Mouse (Mus musculus) heart, adult 2 months (tissue): ENCODE measurements at regions not wholly inside any gene's neighbourhood (a gene's known extent, or its start where the extent isn't known, plus 50 kb on each side); places are given as distances from the start of the nearest gene placed in this dataset.

Source experiments
- DNase-seq, 2 experiments: peaks; one replicate each; pipeline ENCODE4 v3.0.0; 2021
- H3K27ac ChIP-seq: fragments of 200-600 bp; 2 replicates; pipeline ENCODE4 v1.8.1; 2022
- H3K27me3 ChIP-seq: fragments of 200-500 bp; 2 replicates; pipeline ENCODE4 v1.6.1; 2012; ENCODE audit warnings: mild to moderate bottlenecking, low read length, inconsistent platforms, mixed read lengths; ENCODE audit not compliant: control insufficient read depth, insufficient read depth
- H3K36me3 ChIP-seq: fragments of 200-500 bp; 2 replicates; pipeline ENCODE4 v1.6.1; 2012; ENCODE audit warnings: low read length, inconsistent platforms; ENCODE audit not compliant: control insufficient read depth, insufficient read depth
- H3K4me1 ChIP-seq: fragments of 200-500 bp; 2 replicates; pipeline ENCODE4 v1.6.1; 2011; ENCODE audit warnings: low read length; ENCODE audit not compliant: control insufficient read depth, insufficient read depth
- H3K4me3 ChIP-seq: fragments of 200-600 bp; 2 replicates; pipeline ENCODE4 v1.8.1; 2022
- H3K79me2 ChIP-seq: fragments of 200-500 bp; replicated peaks from 2 replicates; pipeline ENCODE4 v1.6.1; 2012; ENCODE audit warnings: mild to moderate bottlenecking, inconsistent platforms, low read length, moderate library complexity, mixed read lengths; ENCODE audit not compliant: control insufficient read depth, insufficient read depth
- H3K9ac ChIP-seq: fragments of 200-500 bp; 2 replicates; pipeline ENCODE4 v1.6.1; 2012; ENCODE audit warnings: low read depth, mild to moderate bottlenecking, control low read depth, inconsistent platforms, low read length, mixed read lengths
- CTCF ChIP-seq: fragments of 200-600 bp; IDR thresholded peaks from 2 replicates; pipeline ENCODE4 v1.8.1; 2022; ENCODE audit warnings: antibody characterized with exemption, mild to moderate bottlenecking, moderate library complexity
- EP300 ChIP-seq: fragments of 200-500 bp; IDR thresholded peaks from 2 replicates; pipeline ENCODE4 v1.6.1; 2011; ENCODE audit warnings: low read depth, low read length, control low read depth; ENCODE audit not compliant: insufficient read depth
- POLR2A ChIP-seq: fragments of 200-500 bp; IDR thresholded peaks from 2 replicates; pipeline ENCODE4 v1.6.1; 2011; ENCODE audit warnings: mild to moderate bottlenecking, low read depth, low read length, control low read depth; ENCODE audit not compliant: insufficient read depth
- WGBS: fragments of 180-500 bp; shearing (Covaris S2); methylation state at CpG from one replicate; pipeline ENCODE4 v1.1.7; 2018; 5-methylcytosine and 5-hydroxymethylcytosine counted together
- intact Hi-C: fragments of 180-260 bp; cut with DNase I; formaldehyde crosslinking; loops from one replicate; pipeline ENCODE4 v1.15.1; 2025

DNA sequence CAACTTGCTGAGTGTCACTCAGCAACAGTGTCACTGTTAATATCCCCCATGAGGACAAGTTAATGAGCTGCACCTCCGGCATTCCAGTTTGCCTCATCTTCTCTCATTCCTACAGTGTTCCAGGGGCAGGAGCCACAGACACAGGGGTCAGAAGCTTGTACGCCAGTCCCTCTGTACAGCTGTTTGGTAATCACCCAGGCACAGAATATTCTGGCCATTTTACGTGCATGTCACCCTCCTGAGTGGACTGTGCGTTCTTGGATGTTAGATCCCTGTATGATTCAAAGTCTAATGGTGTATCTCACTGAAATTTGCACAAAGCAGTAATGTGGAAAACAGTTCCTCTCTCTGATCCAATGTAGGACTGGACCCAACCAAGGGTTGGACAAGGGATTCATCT lies 66.7 kb upstream of the Lpp start:
- H3K4me3 ChIP-seq: no peak overlapping the region

DNA sequence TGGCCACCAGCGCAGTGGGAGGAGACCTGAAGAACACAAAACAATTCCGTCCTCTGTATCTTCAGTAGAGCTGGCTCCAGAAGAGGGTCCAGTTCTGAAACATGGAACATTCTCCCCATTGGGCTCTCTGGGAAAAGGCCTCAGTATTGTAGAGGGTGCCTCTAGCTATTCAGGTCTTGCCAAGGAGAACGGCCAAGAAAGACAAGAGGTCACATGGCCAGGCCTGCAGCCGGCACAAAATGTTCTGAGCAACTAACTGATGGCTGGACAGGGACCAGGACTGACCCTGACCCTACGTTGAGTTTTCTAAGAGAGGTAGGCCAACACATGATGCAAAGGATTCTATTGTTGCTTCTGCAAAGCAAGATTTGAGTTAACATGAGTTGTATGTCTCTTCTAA lies 67.3 kb upstream of the Lpp start:
- 56% methylated on average over 5 of the region's 5 CpGs for WGBS

More for the DNA sequence above, 66.7 kb upstream of the Lpp start:
- H3K9ac ChIP-seq: no peak overlapping the region
- H3K27me3 ChIP-seq: no peaks in the 10 kb centered on the region
- H3K79me2 ChIP-seq: no peaks in the 10 kb centered on the region
- no peaks in the 10 kb centered on the region for H3K36me3 ChIP-seq
- H3K4me1 ChIP-seq: no peaks in the 10 kb centered on the region; the same call in 1 of the 2 replicates
- intact Hi-C loops: no loop called here
- 87% methylated on average over 4 of the region's 4 CpGs for WGBS
- no peak for DNase-seq
- no peak overlapping the region for H3K27ac ChIP-seq
- TF ChIP-seq CTCF: no peak
- no peak for TF ChIP-seq POLR2A
- TF ChIP-seq EP300: no peak

DNA sequence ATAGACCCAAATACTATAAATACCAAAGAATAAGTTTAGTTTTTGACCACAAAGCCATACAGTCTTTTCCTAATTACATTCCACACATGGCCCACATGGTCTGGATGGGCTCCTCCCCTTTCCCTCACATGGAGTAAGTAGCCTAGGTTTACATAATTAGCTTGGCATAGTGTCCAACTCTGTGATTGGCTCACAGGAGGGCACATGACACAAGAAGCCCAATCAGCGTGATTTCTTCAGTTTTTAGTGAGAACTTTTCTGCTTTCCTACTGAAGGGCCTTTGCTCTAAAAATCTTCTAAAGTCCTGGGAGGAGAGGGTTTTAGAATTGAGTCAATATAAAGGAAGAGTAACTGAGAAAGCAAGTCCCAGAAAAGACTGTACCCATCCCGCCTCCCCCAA lies 68.4 kb upstream of the Lpp start:
- TF ChIP-seq EP300 (no peak), CTCF (no peak), POLR2A (no peak)
- intact Hi-C loops: no loop called here
- 93% methylated on average over 2 of the region's 2 CpGs for WGBS
- Histone ChIP-seq H3K4me1 (no peaks in the 10 kb centered on the region; the same call in 1 of the 2 replicates), H3K9ac (no peak overlapping the region), H3K27ac (no peak overlapping the region), H3K4me3 (no peak overlapping the region), H3K79me2 (no peaks in the 10 kb centered on the region), H3K27me3 (no peaks in the 10 kb centered on the region), H3K36me3 (no peaks in the 10 kb centered on the region)
- DNase-seq: no peak

More for the DNA sequence above, 67.3 kb upstream of the Lpp start:
- no peaks in the 10 kb centered on the region for H3K79me2 ChIP-seq
- no peaks in the 10 kb centered on the region; the same call in 1 of the 2 replicates for H3K4me1 ChIP-seq
- peak in 1 of 2 experiments; percentile 72 for DNase-seq
- intact Hi-C loops: no loop called here
- no peaks in the 10 kb centered on the region for H3K36me3 ChIP-seq
- H3K27ac ChIP-seq: no peak overlapping the region
- no peak overlapping the region for H3K9ac ChIP-seq
- no peaks in the 10 kb centered on the region for H3K27me3 ChIP-seq
- H3K4me3 ChIP-seq: no peak overlapping the region
- TF ChIP-seq POLR2A (no peak), CTCF (no peak), EP300 (peak; percentile 88)

DNA sequence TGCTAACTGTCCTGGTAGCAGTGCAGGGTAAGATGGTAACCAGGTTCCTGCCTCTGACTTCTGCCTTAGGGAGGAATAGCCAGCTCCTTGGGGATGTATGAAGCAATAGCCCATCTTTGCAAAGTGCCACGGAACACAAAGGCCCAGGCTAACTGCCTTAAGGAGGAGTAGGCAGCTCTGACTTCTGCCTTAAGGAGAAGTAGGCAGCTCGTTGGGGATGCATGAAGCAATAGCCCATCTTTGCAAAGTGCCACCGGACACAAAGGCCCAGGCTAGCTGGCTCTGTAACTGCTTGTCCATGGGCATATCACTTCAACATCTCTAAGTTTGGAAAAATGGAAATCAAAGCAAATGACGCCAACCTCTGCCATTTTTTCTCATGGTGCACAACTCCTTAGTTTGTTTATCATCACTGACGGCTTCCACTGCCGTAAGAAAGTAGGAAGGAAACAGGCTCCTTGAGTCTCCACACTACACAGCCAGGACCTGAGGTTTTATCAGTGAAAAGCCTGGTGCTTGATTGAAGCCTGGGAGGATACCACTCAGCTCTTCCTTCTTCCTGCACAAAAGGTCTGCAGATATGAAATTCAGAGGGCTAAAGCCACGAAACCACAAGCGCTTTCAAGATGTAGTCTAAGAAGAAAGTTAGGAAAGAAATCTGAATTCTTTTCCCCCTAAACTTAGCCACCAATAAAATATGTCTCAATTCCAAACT lies 74.4 kb upstream of the Lpp start:
- Histone ChIP-seq H3K79me2 (no peaks in the 10 kb centered on the region), H3K36me3 (no peaks in the 10 kb centered on the region), H3K4me1 (no peaks in the 10 kb centered on the region), H3K27me3 (no peaks in the 10 kb centered on the region), H3K27ac (no peak overlapping the region), H3K9ac (no peak overlapping the region), H3K4me3 (no peak overlapping the region)
- intact Hi-C loops: loop anchor here (1.0 kb wide), 1 partner anchor 24 kb away; no protein-coding TSS in a partner anchor
- TF ChIP-seq POLR2A (no peak), CTCF (no peak), EP300 (no peak)
- WGBS: 75% methylated on average over 8 of the region's 8 CpGs
- no peak for DNase-seq

DNA sequence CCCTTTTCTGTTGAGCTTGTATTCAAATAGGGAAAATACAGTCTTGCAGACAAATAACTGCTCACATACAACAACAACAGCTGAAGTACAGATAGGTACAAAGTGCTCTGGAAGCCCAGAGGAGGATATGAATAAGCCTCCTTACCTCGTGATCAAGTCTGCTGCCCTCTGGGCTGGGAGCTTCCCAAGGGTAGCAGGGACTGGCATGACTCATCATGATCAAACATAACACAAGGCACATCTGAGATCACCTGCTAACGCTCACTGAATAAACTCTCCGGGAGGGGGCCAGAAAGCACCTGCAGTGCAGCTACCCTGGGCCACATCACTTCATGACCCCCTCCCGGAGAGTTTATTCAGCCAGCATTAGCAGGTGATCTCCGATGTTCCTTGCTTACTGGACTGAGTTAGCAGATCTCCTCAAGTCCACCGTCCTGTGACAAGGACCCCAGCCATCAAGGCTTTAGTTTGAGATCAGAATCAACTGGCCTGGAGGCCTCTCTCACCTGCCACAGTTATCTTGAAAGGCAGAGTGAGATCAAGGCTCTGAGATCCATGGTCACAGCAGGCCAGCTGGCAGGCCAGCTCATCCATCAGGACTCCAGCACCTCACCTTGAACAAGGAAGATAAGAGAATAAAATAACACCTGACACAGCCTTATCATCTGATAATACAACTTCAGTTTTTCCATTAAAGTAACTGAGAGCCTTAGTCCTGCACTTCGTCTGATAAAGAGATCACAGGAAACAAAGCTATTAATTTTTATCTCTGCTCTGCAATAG lies 79.6 kb upstream of the Lpp start:
- no peaks in the 10 kb centered on the region for H3K79me2 ChIP-seq
- no peak for TF ChIP-seq CTCF
- no peak for TF ChIP-seq EP300
- TF ChIP-seq POLR2A: no peak
- H3K27ac ChIP-seq: no peak overlapping the region
- intact Hi-C loops: no loop called here
- no peak for DNase-seq
- no peaks in the 10 kb centered on the region for H3K4me1 ChIP-seq
- 64% methylated on average over 7 of the region's 7 CpGs for WGBS
- no peaks in the 10 kb centered on the region for H3K36me3 ChIP-seq
- H3K4me3 ChIP-seq: no peak overlapping the region
- no peaks in the 10 kb centered on the region for H3K27me3 ChIP-seq
- no peak overlapping the region for H3K9ac ChIP-seq

DNA sequence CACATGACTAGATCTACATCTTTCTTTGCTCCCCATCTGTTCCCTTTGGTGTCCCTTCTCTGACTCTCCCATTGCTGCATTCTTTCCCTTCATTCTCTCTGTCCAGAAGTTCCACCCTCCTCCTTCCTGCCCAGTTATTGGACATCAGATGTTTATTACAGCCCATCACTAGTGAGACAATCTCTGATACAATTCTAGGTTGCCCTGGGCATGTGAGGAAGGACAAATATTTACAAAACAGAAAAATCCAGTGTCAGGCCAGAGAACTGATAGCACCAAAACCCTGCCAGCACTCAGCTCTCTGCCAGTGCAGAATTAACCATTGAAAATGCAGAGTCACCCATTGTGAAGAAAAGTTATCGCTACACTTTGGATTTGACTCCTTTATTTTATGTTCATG lies 87.9 kb upstream of the Lpp start:
- intact Hi-C loops: no loop called here
- no peaks in the 10 kb centered on the region for H3K36me3 ChIP-seq
- WGBS: 89% methylated on average over 1 of the region's 1 CpGs
- H3K79me2 ChIP-seq: no peaks in the 10 kb centered on the region
- H3K9ac ChIP-seq: no peak overlapping the region
- H3K4me3 ChIP-seq: no peak overlapping the region
- H3K4me1 ChIP-seq: no peaks in the 10 kb centered on the region
- DNase-seq: no peak
- TF ChIP-seq POLR2A (no peak), CTCF (no peak), EP300 (no peak)
- no peaks in the 10 kb centered on the region for H3K27me3 ChIP-seq
- no peak overlapping the region for H3K27ac ChIP-seq
